Mouse (Mus musculus) spleen, adult 2 months (tissue): Measurements from ENCODE around the gene Setd1b.

ENCODE experiments used
- CTCF ChIP-seq: fragments of 200-500 bp; IDR thresholded peaks from 2 replicates; pipeline ENCODE4 v1.5.1; 2011; ENCODE audit warnings: mild to moderate bottlenecking, inconsistent platforms; ENCODE audit not compliant: insufficient read depth, insufficient read length, insufficient replicate concordance; ENCODE audit errors: extremely low read depth
- POLR2A ChIP-seq: fragments of 200-500 bp; IDR thresholded peaks from 2 replicates; pipeline ENCODE4 v1.6.1; 2011; ENCODE audit warnings: low read depth, low read length, inconsistent platforms

DNA sequence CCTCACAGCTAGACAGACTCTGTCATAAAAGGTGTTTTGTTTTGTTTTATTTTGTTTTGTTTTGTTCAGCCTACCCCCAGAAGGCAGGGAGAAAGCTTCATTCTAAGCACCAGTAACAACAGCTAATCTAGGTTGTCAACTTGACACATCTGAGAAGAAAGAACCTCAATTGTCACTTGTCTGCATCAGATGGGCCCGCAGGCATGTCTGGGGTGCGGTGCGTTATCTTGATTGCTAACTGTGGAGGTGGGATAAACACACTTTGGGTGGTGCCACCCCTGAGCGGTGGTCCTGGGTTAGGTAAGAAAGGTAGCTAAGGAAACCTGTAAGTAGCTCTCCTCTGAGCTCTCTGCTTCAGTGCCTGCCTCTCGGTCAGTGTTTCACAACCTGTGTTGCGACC is 15.0 kb upstream of the Setd1b start:
- TF ChIP-seq POLR2A = no peak
- TF ChIP-seq CTCF = no peak
